ENCODE assay signal across 9 mouse cellular contexts in the genomic region with DNA sequence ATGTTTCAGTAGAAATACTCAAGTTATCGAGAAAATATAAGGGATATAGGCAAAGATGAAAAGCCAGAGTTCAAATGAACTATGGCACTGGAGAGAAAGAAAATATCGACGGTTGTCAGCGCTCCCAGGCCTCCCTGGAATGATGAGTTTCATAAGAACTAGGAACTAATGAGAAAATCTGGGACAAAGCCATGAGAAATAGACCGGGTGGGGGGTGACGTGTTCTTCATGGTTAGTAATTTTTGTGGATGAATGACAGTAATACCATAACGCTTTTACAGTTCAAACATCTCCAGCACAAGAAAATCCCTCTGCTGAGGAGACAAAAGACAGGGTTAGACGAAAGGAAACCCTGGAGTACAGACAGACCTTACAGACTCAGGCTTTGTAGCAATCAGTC. TPM values are rescaled to one million over a fixed set of nuclear protein-coding genes. Genes with fewer than 3 reads are reported as not detected.
DNase-seq lines count a peak whose midpoint lies in the region; ATAC-seq and TF ChIP-seq lines count a peak whose summit lies in the region.
"Had no signal": no experiment of that assay in that cellular context is flagged by ENCODE, and none has a peak within 500 bp of the region (broad histone marks: within the 10 kb centered on the region; RNA-seq: fewer than 3 reads in every experiment).

No protein-coding gene starts in this region.

- 39% methylated on average over 8 of the region's 8 CpGs for WGBS in intestine, embryonic 15.5 days
- 34% methylated on average over 8 of the region's 8 CpGs for WGBS in neural tube, embryonic 12.5 days

- H3K27me3 ChIP-seq in intestine, embryonic 15.5 days (replicated peaks), result no peaks in the 10 kb centered on the region
- no peaks in the 10 kb centered on the region for H3K27me3 ChIP-seq in neural tube, embryonic 12.5 days (replicated peaks)

- no peak for TF ChIP-seq POLR2A in cortical plate, adult 2 months (IDR thresholded peaks at IDR 0.05; ENCODE audit: extremely low read depth, insufficient read depth, low read length)

- peak overlapping the region; percentile 66 for H3K4me3 ChIP-seq in layer of hippocampus, adult 2 months
- H3K4me3 ChIP-seq in cortical plate, adult 2 months (ENCODE audit: insufficient read depth, low read length), result peak overlapping the region; percentile 65; the same call in 1 of the 2 replicates
- peak overlapping the region; percentile 100 for H3K4me3 ChIP-seq in intestine, embryonic 15.5 days (replicated peaks)
- peak overlapping the region; percentile 74 for H3K4me3 ChIP-seq in neural tube, embryonic 12.5 days

- H3K27ac ChIP-seq in layer of hippocampus, adult 2 months, result no peak overlapping the region
- no peak overlapping the region for H3K27ac ChIP-seq in cortical plate, adult 2 months (ENCODE audit: insufficient read depth, low read length)
- H3K27ac ChIP-seq in intestine, embryonic 15.5 days, result 0 out of 2 replicates have a peak overlapping the region, but pooled peaks have one; percentile 38
- H3K27ac ChIP-seq in neural tube, embryonic 12.5 days, result no peak overlapping the region

- no peaks in the 10 kb centered on the region for H3K9me3 ChIP-seq in intestine, embryonic 15.5 days
- no peaks in the 10 kb centered on the region for H3K9me3 ChIP-seq in neural tube, embryonic 12.5 days

- peaks cover 25% of the 10 kb centered on the region for H3K36me3 ChIP-seq in intestine, embryonic 15.5 days
- peaks cover 38% of the 10 kb centered on the region for H3K36me3 ChIP-seq in neural tube, embryonic 12.5 days

- H3K9ac ChIP-seq in intestine, embryonic 15.5 days, result peak overlapping the region; percentile 93
- peak overlapping the region; percentile 68 for H3K9ac ChIP-seq in neural tube, embryonic 12.5 days

- peaks cover 2% of the 10 kb centered on the region; the same call in 1 of the 2 replicates for H3K4me1 ChIP-seq in cortical plate, adult 2 months (ENCODE audit: control insufficient read depth, insufficient read depth, low read length)
- 0 out of 2 replicates have a peak, but pooled peaks cover 5% of the 10 kb centered on the region for H3K4me1 ChIP-seq in intestine, embryonic 15.5 days (replicated peaks)
- H3K4me1 ChIP-seq in neural tube, embryonic 12.5 days, result peaks cover 12% of the 10 kb centered on the region

- no peak for DNase-seq in layer of hippocampus, adult 2 months (ENCODE audit: low spot score in 2 of 2)
- no peak for DNase-seq in layer of hippocampus, adult 9-11 months
- no peak for DNase-seq in urinary bladder, adult 2 months (ENCODE audit: low spot score)
- no peak for DNase-seq in adrenal gland, adult 18-20 months (ENCODE audit: low spot score in 2 of 2)
- DNase-seq in right cerebral cortex, postnatal 10 days (ENCODE audit: low spot score in 2 of 2), result no peak
- DNase-seq: right cerebral cortex, postnatal 14 days had no signal

- peak overlapping the region; percentile 80 for H3K4me2 ChIP-seq in intestine, embryonic 15.5 days (replicated peaks)
- peak overlapping the region; percentile 64 for H3K4me2 ChIP-seq in neural tube, embryonic 12.5 days (replicated peaks)

- no peak for TF ChIP-seq CTCF in layer of hippocampus, adult 2 months (conservative IDR thresholded peaks at IDR 0.05)
- TF ChIP-seq CTCF in cortical plate, adult 2 months (IDR thresholded peaks at IDR 0.05; ENCODE audit: extremely low read depth, insufficient read depth, low read length), result no peak

- no peak for ATAC-seq in intestine, embryonic 15.5 days
- ATAC-seq in neural tube, embryonic 12.5 days (ENCODE audit: low FRiP score, low read depth), result no peak

RNA-seq across cellular contexts. Expression of a gene that starts 1.1 kb away (rescaled TPM):
- total RNA-seq in layer of hippocampus, adult 2 months (2021), result 1 to 10 TPM; 4.4 to 6.1 TPM
- 4.5 and 6.2 TPM in 2 replicates for polyA plus RNA-seq in cortical plate, adult 2 months (2012; rRNA removed)
- 183 and 187 TPM in 2 replicates for polyA plus RNA-seq in intestine, embryonic 15.5 days (2015; fragmentation: Nextera tagmentation; extraction: Ambion mirVana)
- polyA plus RNA-seq in neural tube, embryonic 12.5 days (2016; fragmentation: Nextera tagmentation; extraction: Ambion mirVana), result 183 TPM in 2 replicates
- polyA plus RNA-seq in urinary bladder, adult 2 months (2012; rRNA removed), result 17.8 and 22.6 TPM in 2 replicates
- 10 to 100 TPM; 19.2 to 26.3 TPM for total RNA-seq in adrenal gland, adult 18-20 months (2021)

RNA-seq across cellular contexts. Expression of a gene that starts 22.6 kb away (rescaled TPM):
- 100 to 1,000 TPM; 409 to 411 TPM for total RNA-seq in layer of hippocampus, adult 2 months (2021)
- polyA plus RNA-seq in cortical plate, adult 2 months (2012; rRNA removed), result 328 and 355 TPM in 2 replicates
- polyA plus RNA-seq in intestine, embryonic 15.5 days (2015; fragmentation: Nextera tagmentation; extraction: Ambion mirVana), result 22.4 and 23.2 TPM in 2 replicates
- 78.9 and 82.1 TPM in 2 replicates for polyA plus RNA-seq in neural tube, embryonic 12.5 days (2016; fragmentation: Nextera tagmentation; extraction: Ambion mirVana)
- polyA plus RNA-seq in urinary bladder, adult 2 months (2012; rRNA removed), result 86.0 and 88.1 TPM in 2 replicates
- 100 to 1,000 TPM; 125 to 137 TPM for total RNA-seq in adrenal gland, adult 18-20 months (2021)

RNA-seq across cellular contexts. Expression of a gene that starts 56.2 kb away (rescaled TPM):
- 10 to 100 TPM; 25.2 to 30.7 TPM for total RNA-seq in layer of hippocampus, adult 2 months (2021)
- polyA plus RNA-seq in cortical plate, adult 2 months (2012; rRNA removed), result 22.0 and 23.1 TPM in 2 replicates
- 5.2 and 5.3 TPM in 2 replicates for polyA plus RNA-seq in intestine, embryonic 15.5 days (2015; fragmentation: Nextera tagmentation; extraction: Ambion mirVana)
- polyA plus RNA-seq in neural tube, embryonic 12.5 days (2016; fragmentation: Nextera tagmentation; extraction: Ambion mirVana), result 12.0 and 13.1 TPM in 2 replicates
- 15.7 and 16.0 TPM in 2 replicates for polyA plus RNA-seq in urinary bladder, adult 2 months (2012; rRNA removed)
- 10 to 100 TPM; 20.4 to 24.0 TPM for total RNA-seq in adrenal gland, adult 18-20 months (2021)

RNA-seq across cellular contexts. Expression of a gene that starts 56.5 kb away (rescaled TPM):
- 10 to 100 TPM; 23.5 to 25.0 TPM for total RNA-seq in layer of hippocampus, adult 2 months (2021)
- polyA plus RNA-seq in cortical plate, adult 2 months (2012; rRNA removed), result 22.2 and 22.7 TPM in 2 replicates
- 12.3 and 14.8 TPM in 2 replicates for polyA plus RNA-seq in intestine, embryonic 15.5 days (2015; fragmentation: Nextera tagmentation; extraction: Ambion mirVana)
- polyA plus RNA-seq in neural tube, embryonic 12.5 days (2016; fragmentation: Nextera tagmentation; extraction: Ambion mirVana), result 23.0 and 29.4 TPM in 2 replicates
- polyA plus RNA-seq in urinary bladder, adult 2 months (2012; rRNA removed), result 11.9 and 12.7 TPM in 2 replicates
- total RNA-seq in adrenal gland, adult 18-20 months (2021), result 10 to 100 TPM; 20.3 to 29.9 TPM
